Mouse (Mus musculus): Measurements from ENCODE around the gene Arhgap9.
A peak's percentile ranks its signal among the peaks of the same experiment; 100 is the strongest.

Gene Arhgap9

GRCm38 (mm10) chr10:127340577-127341359 is 19.0 kb downstream of the Arhgap9 start:
- H3K27me3 ChIP-seq (ENCODE audit: control insufficient read depth, insufficient read depth, low read length, poor library complexity, severe bottlenecking), result peaks cover 3% of the 10 kb centered on the region; the same call in 1 of the 2 replicates
- DNase-seq (ENCODE audit: low read depth, low spot score), result no peak
- no peaks in the 10 kb centered on the region for H3K36me3 ChIP-seq (ENCODE audit: control insufficient read depth, insufficient read depth, low read length, poor library complexity, severe bottlenecking)

GRCm38 (mm10) chr10:127341360-127341690 is 19.6 kb downstream of the Arhgap9 start:
- Histone ChIP-seq H3K36me3 (ENCODE audit: control insufficient read depth, insufficient read depth, low read length, poor library complexity, severe bottlenecking) (no peaks in the 10 kb centered on the region), H3K27me3 (ENCODE audit: control insufficient read depth, insufficient read depth, low read length, poor library complexity, severe bottlenecking) (peaks cover 3% of the 10 kb centered on the region; the same call in 1 of the 2 replicates)
- DNase-seq (ENCODE audit: low read depth, low spot score), result no peak

DNA sequence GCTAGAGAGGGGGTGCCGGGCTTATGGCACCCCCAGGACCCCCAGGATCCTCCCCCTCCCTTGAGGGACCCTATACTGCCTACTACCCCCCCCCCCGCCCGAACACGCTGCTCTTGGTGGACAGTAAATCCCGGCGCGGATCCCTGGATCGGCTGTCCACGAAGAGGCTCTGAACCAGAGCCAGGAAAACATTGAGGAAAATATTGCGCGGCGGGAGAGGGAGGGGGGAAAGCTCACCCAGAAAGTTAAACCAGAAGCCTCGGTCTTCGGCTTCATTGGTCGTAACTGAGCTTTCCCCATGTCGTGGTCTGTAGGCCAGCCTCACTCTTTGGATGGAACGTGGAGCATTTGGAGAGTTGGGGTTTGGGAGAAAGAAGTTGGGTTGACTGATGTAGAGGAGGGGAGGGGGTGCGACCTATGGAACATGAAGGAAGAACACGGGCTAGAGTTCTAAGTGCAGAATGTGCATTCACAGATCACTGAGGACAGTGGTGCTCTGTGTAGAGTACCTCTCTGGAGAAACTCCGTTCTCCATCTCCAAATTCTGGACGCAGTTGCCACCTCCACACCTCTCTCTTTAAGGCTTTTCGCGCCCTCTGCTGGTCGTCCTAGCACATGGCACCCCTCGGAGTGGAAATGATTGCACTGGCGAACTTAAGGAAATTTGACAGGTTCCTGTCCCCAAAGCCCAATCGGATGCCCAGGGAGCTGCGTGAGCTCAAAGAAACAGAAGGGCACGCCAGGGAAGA is 20.3 kb downstream of the Arhgap9 start, which contains the start of gene Gli1:
Gene Gli1, minus strand, starts transcription at position 84 of the 749 bp plus-strand sequence.
- DNase-seq (ENCODE audit: low read depth, low spot score), result peak; percentile 85
- Histone ChIP-seq H3K36me3 (ENCODE audit: control insufficient read depth, insufficient read depth, low read length, poor library complexity, severe bottlenecking) (no peaks in the 10 kb centered on the region), H3K27me3 (ENCODE audit: control insufficient read depth, insufficient read depth, low read length, poor library complexity, severe bottlenecking) (peaks cover 3% of the 10 kb centered on the region; the same call in 1 of the 2 replicates)

DNA sequence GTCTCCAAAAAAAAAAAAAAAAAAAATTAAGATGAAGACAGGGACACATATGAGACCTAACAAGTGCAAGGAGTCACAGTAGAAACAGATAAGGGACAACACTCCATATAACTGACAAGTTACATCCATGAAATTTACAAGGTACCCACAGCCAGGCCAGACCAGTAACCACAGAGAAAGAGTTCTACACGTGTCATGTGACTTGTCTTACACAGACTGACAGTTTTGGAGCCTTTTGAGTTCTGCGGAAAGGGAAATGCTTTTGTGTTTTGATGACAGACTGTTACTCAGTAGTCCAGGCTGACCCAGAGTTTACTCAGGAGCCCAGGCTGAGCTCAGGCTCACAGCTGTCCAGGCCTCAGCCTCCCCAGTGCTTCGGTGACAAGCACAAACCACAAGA is 21.3 kb downstream of the Arhgap9 start:
- no peak for DNase-seq (ENCODE audit: low read depth, low spot score)
- peaks cover 3% of the 10 kb centered on the region; the same call in 1 of the 2 replicates for H3K27me3 ChIP-seq (ENCODE audit: control insufficient read depth, insufficient read depth, low read length, poor library complexity, severe bottlenecking)
- H3K36me3 ChIP-seq (ENCODE audit: control insufficient read depth, insufficient read depth, low read length, poor library complexity, severe bottlenecking), result no peaks in the 10 kb centered on the region

DNA sequence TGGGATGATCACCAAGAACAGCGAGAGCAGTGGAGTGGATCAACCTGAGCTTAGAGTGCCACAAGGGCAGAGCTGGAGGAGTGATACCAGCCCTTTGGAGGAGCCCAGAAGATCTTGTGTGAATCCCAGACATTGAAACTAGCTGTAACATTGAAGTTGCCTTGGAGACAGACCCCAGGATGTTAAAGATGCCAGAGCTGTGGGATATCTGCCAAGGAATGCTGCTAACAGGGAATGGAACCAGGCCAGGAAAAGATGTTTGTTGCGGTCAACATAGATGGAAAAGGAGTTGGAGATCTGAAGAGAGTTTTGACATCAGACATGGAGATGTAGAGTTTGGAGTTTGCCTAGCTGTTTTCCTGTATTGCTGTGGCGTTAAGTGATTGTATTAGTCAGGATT is 24.4 kb downstream of the Arhgap9 start:
- no peak for DNase-seq (ENCODE audit: low read depth, low spot score)
- Histone ChIP-seq H3K36me3 (ENCODE audit: control insufficient read depth, insufficient read depth, low read length, poor library complexity, severe bottlenecking) (no peaks in the 10 kb centered on the region), H3K27me3 (ENCODE audit: control insufficient read depth, insufficient read depth, low read length, poor library complexity, severe bottlenecking) (peaks cover 3% of the 10 kb centered on the region; the same call in 1 of the 2 replicates)

DNA sequence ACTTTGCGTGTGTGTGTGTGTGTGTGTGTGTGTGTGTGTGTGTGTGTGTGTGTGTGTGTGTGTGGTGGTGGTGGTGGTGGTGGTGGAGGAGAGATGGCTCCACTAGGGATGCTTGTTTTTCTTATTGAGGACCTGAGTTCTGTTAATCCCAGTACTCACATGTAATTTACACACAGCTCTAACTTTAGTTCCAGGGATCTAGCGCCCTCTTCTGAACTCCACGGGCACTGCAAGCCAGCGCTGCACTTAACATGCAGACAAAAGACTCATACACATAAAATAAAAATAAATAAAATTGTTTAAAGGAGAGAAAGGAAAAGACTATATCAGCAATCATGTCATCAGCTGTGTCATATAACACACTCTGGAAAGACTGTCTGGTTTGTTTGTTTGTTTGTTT is 27.2 kb downstream of the Arhgap9 start:
- Histone ChIP-seq H3K36me3 (ENCODE audit: control insufficient read depth, insufficient read depth, low read length, poor library complexity, severe bottlenecking) (no peaks in the 10 kb centered on the region), H3K27me3 (ENCODE audit: control insufficient read depth, insufficient read depth, low read length, poor library complexity, severe bottlenecking) (no peaks in the 10 kb centered on the region)
- DNase-seq (ENCODE audit: low read depth, low spot score), result peak; percentile 31

- Histone ChIP-seq H3K27me3 (ENCODE audit: control insufficient read depth, insufficient read depth, low read length, poor library complexity, severe bottlenecking) (no peaks in the 10 kb centered on the region), H3K36me3 (ENCODE audit: control insufficient read depth, insufficient read depth, low read length, poor library complexity, severe bottlenecking) (no peaks in the 10 kb centered on the region)
- no peak for DNase-seq (ENCODE audit: low read depth, low spot score)
Observed at GRCm38 (mm10) chr10:127349810-127350209, 28.0 kb downstream of the Arhgap9 start.

DNA sequence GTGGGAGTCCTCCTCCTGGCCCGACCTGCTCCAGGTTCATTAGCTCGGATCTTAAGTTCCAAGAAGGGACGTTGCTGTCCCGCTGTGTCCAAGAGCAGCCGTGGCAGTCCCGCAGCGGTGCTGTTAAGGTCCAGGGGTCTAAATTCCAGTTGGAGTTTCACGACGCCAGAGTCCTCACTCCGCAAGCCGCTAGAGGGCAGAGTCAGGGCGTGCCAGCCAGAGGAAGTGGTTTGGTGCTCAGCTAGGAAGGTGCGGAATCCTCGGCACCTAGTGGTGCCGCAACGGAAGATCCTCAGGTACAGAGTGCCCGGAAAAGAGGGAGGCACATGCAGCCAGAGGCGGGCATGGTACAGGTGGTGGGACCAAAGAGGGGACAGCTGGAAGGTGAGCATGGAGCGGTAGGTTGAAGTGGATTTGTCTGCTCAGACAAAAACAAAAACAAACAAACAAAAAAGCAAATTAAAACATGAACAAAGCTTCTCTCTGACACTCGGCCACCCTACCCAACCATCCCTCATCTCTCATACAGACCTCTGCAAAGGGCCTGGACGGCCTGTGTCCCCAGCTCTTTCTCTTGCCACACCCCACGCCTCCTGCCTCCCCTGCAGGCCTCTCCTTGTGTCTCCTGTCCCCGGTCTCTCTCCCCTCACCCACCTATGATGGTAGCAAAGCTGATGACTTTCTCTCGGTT is 29.0 kb downstream of the Arhgap9 start:
- Histone ChIP-seq H3K36me3 (ENCODE audit: control insufficient read depth, insufficient read depth, low read length, poor library complexity, severe bottlenecking) (no peaks in the 10 kb centered on the region), H3K27me3 (ENCODE audit: control insufficient read depth, insufficient read depth, low read length, poor library complexity, severe bottlenecking) (no peaks in the 10 kb centered on the region)
- DNase-seq (ENCODE audit: low read depth, low spot score), result peak; percentile 68

DNA sequence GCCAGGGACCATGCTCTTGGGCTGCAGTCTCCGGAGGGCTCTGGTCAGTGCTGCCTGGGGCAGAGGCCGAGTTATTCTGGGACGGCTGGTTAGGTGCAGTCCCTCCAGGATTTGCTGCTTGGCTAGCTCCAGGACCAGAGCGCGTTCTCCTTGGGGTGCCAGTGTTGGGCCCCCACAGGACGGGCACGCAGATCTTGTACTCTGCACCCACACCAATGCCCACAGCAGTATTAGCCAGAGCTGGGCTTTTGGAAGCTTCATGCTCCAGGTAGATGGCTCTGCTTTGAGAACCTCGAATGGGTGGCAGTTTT is 29.5 kb downstream of the Arhgap9 start:
- Histone ChIP-seq H3K36me3 (ENCODE audit: control insufficient read depth, insufficient read depth, low read length, poor library complexity, severe bottlenecking) (no peaks in the 10 kb centered on the region), H3K27me3 (ENCODE audit: control insufficient read depth, insufficient read depth, low read length, poor library complexity, severe bottlenecking) (no peaks in the 10 kb centered on the region)
- DNase-seq (ENCODE audit: low read depth, low spot score), result no peak

GRCm38 (mm10) chr10:127351719-127352118 is 30.0 kb downstream of the Arhgap9 start:
- no peaks in the 10 kb centered on the region for H3K27me3 ChIP-seq (ENCODE audit: control insufficient read depth, insufficient read depth, low read length, poor library complexity, severe bottlenecking)

GRCm38 (mm10) chr10:127352187-127352586 is 30.4 kb downstream of the Arhgap9 start:
- H3K36me3 ChIP-seq (ENCODE audit: control insufficient read depth, insufficient read depth, low read length, poor library complexity, severe bottlenecking), result no peaks in the 10 kb centered on the region
- H3K27me3 ChIP-seq (ENCODE audit: control insufficient read depth, insufficient read depth, low read length, poor library complexity, severe bottlenecking), result no peaks in the 10 kb centered on the region
- DNase-seq (ENCODE audit: low read depth, low spot score), result no peak

More at GRCm38 (mm10) chr10:127351719-127352118, 30.0 kb downstream of the Arhgap9 start:
- no peaks in the 10 kb centered on the region for H3K36me3 ChIP-seq (ENCODE audit: control insufficient read depth, insufficient read depth, low read length, poor library complexity, severe bottlenecking)
- no peak for DNase-seq (ENCODE audit: low read depth, low spot score)

DNA sequence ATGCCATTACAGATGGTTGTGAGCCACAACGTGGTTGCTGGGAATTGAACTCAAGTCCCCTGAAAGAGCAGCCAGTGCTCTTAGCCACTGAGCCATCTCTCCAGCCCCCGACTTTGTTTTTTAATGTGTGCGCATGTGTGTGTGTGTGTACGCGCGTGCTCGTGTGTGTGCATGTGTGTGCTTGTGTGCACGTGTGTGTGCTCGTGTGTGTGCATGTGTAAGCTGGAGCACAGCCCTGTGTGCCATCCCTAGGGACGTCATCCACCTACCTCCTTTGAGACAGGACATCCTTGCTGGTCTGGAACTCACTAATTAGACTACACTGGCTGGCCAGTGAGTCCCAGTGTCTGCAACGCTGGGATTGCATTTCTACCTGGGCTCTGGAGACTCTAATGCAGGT is 31.0 kb downstream of the Arhgap9 start:
- H3K36me3 ChIP-seq (ENCODE audit: control insufficient read depth, insufficient read depth, low read length, poor library complexity, severe bottlenecking), result no peaks in the 10 kb centered on the region
- no peak for DNase-seq (ENCODE audit: low read depth, low spot score)
- no peaks in the 10 kb centered on the region for H3K27me3 ChIP-seq (ENCODE audit: control insufficient read depth, insufficient read depth, low read length, poor library complexity, severe bottlenecking)

DNA sequence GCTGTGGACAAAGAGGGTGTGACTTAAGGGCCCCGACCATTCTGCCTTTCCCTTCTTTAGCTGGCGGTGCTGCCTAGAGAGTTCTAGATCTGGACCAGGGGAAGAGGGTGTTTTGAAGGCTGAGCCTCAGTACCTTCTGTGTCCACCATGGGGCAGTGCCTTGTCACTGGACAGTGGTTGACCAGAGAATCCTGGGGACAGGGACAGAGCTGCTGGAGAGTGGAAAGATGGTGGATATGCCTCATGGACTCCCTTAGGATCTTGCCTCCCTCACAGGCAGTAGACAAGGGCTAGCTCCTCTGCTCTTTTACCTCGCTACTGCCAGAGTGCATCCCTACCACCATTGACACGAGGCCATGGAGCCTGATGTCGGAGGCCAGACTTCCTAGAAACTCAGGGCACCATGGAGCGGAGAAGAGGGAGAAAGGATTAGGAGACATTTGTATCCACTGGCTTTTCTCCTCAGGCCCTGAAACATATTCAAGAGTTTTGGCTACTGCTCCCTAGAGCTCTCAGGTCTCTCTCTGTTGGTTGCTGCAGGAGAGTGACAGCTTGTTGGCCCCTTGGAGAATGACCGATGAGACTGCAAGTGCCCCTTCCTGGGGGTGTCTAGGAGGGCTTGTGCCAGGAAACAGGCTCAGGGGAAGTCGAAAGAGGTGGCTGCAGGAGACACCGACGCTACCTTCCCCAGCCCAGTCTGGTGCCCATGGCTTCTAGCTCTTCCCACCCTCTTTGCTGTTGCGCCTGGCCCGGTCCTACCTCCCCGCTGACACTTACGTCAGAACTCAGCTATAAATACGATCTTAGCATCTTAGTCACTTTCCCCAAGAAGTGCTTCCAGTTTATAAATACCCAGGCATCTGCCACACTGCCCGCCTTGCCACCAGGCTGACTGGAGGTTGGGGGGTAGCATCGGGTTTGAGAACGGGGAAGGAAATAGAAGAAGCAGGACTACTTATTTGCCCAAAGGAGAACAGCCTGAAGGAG is 32.4 kb downstream of the Arhgap9 start, which contains the start of gene Inhbe:
Gene Inhbe, minus strand, starts transcription at position 503 of the 987 bp plus-strand sequence.
- no peak for DNase-seq (ENCODE audit: low read depth, low spot score)
- no peaks in the 10 kb centered on the region for H3K36me3 ChIP-seq (ENCODE audit: control insufficient read depth, insufficient read depth, low read length, poor library complexity, severe bottlenecking)

DNA sequence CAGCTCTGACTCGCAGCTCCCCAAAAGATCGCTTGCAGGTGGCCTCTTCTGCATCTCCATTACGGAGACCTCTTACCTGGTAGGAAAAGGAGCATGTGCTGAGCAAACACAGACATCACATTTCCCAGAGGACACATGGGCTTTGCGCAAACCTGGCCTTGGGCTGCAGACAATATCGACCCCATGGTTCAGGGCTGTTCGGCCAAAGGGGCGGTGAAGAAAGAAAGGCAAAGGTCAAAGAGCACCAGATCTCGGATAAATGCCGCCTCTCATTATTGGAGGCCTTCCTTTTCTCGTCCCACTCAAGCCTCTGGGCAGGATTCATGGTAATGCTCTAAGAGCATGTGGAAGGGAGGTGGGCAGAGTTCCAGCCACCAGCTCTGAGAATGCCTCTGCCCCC is 33.6 kb downstream of the Arhgap9 start:
- H3K27me3 ChIP-seq (ENCODE audit: control insufficient read depth, insufficient read depth, low read length, poor library complexity, severe bottlenecking), result no peaks in the 10 kb centered on the region
- no peaks in the 10 kb centered on the region for H3K36me3 ChIP-seq (ENCODE audit: control insufficient read depth, insufficient read depth, low read length, poor library complexity, severe bottlenecking)
- DNase-seq (ENCODE audit: low read depth, low spot score), result no peak

More for the DNA sequence above, 32.4 kb downstream of the Arhgap9 start, which contains the start of gene Inhbe:
- H3K27me3 ChIP-seq (ENCODE audit: control insufficient read depth, insufficient read depth, low read length, poor library complexity, severe bottlenecking), result no peaks in the 10 kb centered on the region
